Mouse (Mus musculus): ENCODE results near the gene Uba52. TPM values are rescaled to one million over a fixed set of nuclear protein-coding genes. Genes with fewer than 3 reads are reported as not detected.

Uba52 gene
- polyA plus RNA-seq, 1 experiment from 2014 or later = 951 TPM

DNA sequence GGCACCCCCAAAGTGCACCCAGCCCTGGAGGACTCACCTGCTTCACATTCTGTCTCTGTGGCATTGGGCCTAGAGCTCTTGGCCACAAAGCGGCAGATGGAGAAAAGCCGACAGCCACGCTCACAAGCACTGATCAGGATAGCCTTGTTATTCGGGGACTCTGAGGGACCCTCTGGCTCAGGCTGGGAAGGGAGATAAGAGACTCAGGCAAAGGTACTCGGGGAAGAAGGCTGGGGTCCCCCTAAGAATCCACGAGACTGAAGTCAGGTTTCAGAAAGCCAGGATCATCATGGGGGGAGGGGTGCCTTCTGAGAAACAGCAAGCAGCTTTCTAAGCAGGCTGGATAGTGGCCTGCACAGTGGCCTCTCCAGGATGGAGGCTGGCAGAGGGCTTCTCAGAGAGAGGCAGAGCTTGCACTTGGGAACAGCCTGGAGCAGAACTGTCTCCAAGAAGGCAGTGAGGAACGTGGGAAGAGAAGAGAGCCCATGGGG lies 24.4 kb downstream of the Uba52 start:
- H3K27me3 ChIP-seq (replicated peaks; ENCODE audit: low read depth, poor library complexity, severe bottlenecking) = peaks cover 99% of the 10 kb centered on the region
- DNase-seq (ENCODE audit: low spot score) = no peak
- H3K4me1 ChIP-seq = peaks cover 57% of the 10 kb centered on the region
- WGBS = 51% methylated on average over 7 of the region's 7 CpGs
- H3K36me3 ChIP-seq (replicated peaks) = peaks cover 8% of the 10 kb centered on the region; the same call in 1 of the 2 replicates
- peak overlapping the region; percentile 73 for H3K4me3 ChIP-seq
- peak overlapping the region; percentile 87 for H3K27ac ChIP-seq (replicated peaks)
- H3K9me3 ChIP-seq = no peaks in the 10 kb centered on the region

DNA sequence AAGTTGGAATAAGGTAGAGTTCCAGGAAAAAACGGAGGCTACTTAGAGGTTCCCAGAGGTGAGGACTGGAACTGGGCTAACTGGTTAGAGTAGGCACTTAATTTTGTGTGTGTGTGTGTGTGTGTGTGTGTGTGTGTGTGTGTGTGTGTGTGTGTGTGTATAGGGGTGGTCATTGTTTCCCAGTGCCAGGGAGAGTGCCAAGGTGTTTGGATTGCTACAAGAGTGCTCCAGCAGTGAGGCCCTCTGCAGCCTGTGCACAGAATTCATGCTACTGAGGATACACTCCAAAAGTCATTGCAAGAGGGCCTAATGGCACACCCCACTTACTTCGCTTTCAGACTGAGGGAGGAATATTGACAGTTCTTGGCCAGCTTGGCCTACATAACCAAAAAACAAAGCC lies 27.7 kb downstream of the Uba52 start:
- H3K36me3 ChIP-seq (replicated peaks) = peaks cover 8% of the 10 kb centered on the region; the same call in 1 of the 2 replicates
- no peaks in the 10 kb centered on the region for H3K9me3 ChIP-seq
- DNase-seq (ENCODE audit: low spot score) = no peak
- H3K27ac ChIP-seq (replicated peaks) = no peak overlapping the region
- H3K4me1 ChIP-seq = peaks cover 30% of the 10 kb centered on the region
- H3K27me3 ChIP-seq (replicated peaks; ENCODE audit: low read depth, poor library complexity, severe bottlenecking) = peaks cover 83% of the 10 kb centered on the region
- no peak overlapping the region for H3K4me3 ChIP-seq
- WGBS = 62% methylated on average over 2 of the region's 2 CpGs

DNA sequence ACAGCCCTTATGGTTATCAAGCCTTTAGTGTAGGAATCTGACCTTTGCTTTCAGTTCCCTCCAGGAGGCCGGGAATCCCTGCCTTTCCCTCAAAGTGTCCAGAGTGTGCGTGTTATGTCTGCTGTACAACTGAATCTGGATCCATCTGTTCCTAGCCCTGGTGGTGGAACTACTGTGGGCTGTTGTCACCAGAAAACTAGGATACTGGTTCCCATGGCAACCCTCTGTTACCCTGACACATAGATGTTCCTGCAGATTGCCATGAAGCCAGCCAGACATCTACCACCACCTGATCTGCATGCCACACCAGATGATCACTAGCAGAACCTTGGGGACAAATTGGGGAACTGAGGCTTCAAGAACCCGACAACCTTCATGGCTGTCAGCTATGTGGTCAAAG lies 28.7 kb downstream of the Uba52 start:
- H3K4me1 ChIP-seq = peaks cover 30% of the 10 kb centered on the region
- H3K9me3 ChIP-seq = no peaks in the 10 kb centered on the region
- WGBS = 77% methylated on average over 3 of the region's 3 CpGs
- DNase-seq (ENCODE audit: low spot score) = no peak
- no peak overlapping the region for H3K27ac ChIP-seq (replicated peaks)
- peaks cover 79% of the 10 kb centered on the region for H3K27me3 ChIP-seq (replicated peaks; ENCODE audit: low read depth, poor library complexity, severe bottlenecking)
- peaks cover 8% of the 10 kb centered on the region; the same call in 1 of the 2 replicates for H3K36me3 ChIP-seq (replicated peaks)
- no peak overlapping the region for H3K4me3 ChIP-seq

DNA sequence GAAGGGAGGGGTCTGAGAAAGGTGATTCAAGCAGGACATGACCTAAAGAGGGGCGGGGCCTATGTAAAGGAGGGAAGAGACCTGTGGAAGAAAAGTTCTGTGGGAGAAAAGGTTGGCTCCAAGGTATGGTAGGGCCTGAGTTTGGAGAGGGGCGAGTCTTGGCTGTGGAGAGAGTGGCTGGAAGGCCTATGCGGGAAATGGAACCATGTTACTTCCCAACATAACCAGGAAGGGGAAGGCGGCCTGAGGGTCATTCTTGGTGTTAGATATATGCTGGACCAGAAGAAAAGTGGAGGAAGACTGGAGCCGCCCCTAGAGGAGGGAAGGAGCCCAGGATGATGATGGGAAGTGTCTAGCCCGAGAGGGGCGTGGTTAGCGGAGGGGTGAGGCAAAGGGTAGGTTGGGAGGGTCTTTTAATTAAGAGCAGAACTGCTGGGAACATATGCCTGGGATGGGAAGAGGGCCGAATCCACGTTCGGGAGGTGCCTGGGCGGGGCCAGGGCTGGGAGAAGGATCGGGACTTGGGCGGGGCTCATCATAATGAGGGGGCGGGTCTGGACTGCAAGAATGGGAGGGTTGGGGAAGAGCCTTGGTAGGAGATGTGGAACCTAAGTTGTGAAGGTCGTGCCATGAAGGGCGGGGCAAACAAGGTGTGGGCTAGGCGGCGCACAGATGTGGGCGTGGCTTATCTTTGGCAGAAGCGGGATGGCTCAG lies 33.2 kb downstream of the Uba52 start:
- Histone ChIP-seq H3K27me3 (replicated peaks; ENCODE audit: low read depth, poor library complexity, severe bottlenecking) (peaks cover 35% of the 10 kb centered on the region), H3K9me3 (no peaks in the 10 kb centered on the region), H3K4me1 (peaks cover 36% of the 10 kb centered on the region), H3K27ac (replicated peaks) (peak overlapping the region; percentile 94), H3K36me3 (replicated peaks) (peaks cover 7% of the 10 kb centered on the region), H3K4me3 (peak overlapping the region; percentile 95)
- WGBS = under 1% methylated on average over 21 of the region's 21 CpGs
- peak; percentile 85 for DNase-seq (ENCODE audit: low spot score)

DNA sequence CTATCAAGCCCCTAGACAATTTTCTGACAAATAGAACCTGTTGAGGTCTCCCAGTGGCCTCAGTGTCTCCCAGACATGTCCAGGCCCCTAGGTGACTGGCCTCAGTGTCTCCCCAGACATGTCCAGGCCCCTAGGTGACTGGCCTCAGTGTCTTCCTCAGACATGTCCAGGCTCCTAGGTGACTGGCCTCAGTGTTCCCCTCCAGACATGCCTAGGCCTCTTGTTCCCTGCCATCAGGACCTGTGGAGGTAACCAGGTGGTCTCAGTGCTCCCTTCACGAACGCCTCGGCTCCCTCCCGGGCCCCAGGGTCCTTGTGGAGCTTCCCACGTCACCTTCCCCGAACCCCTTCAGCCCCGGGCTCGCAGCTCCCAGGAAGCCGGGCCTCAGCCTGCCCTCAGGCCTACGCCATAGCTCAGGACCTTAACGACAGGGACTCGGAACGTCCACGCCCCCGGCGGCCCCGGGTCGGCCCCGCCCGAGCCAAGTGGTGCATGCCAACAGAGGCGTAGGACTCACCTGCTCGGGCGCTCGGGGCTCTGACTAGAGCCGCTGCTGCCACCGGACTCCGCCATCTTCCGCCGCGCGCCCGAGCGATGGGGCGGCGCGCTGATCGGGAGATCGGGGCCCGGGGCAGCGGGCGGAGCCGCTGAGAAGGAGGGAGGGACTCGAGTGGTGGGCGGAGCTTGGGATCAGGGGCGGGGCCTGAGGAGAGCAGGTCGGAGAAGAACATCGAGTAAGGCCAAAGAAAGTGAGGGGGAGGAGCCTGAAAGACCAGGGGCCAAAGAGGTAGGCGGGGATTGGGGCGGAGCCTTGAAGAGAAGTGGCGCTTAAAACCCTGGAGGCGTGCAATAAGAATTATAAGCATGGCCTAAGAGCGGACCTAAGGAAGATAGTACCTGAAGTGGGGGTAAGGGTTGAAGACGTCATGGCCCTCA lies 34.0 kb downstream of the Uba52 start, which contains the start of gene Klhl26:
Gene Klhl26, minus strand, starts transcription at position 636 of the 936 bp plus-strand sequence.
- H3K27me3 ChIP-seq (replicated peaks; ENCODE audit: low read depth, poor library complexity, severe bottlenecking) = peaks cover 27% of the 10 kb centered on the region
- peaks cover 36% of the 10 kb centered on the region for H3K4me1 ChIP-seq
- H3K4me3 ChIP-seq = peak within 1 kb of the TSS; percentile 95
- WGBS = under 1% methylated on average over 53 of the region's 53 CpGs
- H3K27ac ChIP-seq (replicated peaks) = peak within 1 kb of the TSS; percentile 94
- no peaks in the 10 kb centered on the region for H3K9me3 ChIP-seq
- DNase-seq (ENCODE audit: low spot score) = peak; percentile 97
- H3K36me3 ChIP-seq (replicated peaks) = peaks cover 7% of the 10 kb centered on the region

DNA sequence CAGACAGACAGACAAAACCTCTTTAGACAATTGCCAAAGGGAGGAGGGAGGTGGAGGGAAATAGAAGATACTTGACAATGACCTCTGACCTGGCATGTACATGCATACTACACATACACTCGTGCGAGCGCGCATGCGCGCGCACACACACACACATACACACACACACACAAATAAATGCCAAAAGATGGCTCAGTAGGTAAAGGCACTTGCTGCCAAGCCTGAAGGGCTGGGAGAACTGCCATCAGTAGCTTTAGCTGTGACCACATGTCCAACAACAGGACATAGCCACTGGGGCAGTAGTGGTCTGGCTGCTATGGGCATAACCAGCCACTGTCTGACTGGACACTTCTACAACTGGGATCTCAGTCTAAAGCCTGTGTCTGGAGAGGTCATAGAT lies 38.7 kb downstream of the Uba52 start:
- no peak for DNase-seq (ENCODE audit: low spot score)
- WGBS = 94% methylated on average over 7 of the region's 7 CpGs
- H3K4me3 ChIP-seq = no peak overlapping the region

DNA sequence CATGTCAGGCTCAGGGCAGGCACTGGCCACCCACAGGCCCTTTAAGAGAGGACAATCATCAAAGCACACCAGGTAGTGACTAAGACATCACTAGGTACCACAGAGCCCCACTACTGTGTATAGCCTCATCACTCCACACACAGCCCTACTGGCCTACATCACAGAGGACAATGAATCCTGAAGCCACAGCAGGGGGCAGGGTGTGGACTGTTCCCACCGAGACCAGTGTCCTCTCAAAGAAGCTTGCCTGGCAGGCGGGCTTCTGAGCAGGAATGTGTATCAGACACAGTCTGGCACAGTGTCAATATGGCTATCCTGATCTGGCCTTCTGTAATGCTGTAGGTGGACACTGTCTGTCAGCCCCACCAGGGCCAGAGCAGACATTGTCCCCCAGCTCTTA lies 40.7 kb downstream of the Uba52 start:
- H3K36me3 ChIP-seq (replicated peaks) = peaks cover 32% of the 10 kb centered on the region
- H3K9me3 ChIP-seq = no peaks in the 10 kb centered on the region
- H3K27me3 ChIP-seq (replicated peaks; ENCODE audit: low read depth, poor library complexity, severe bottlenecking) = no peaks in the 10 kb centered on the region
- 70% methylated on average over 2 of the region's 2 CpGs for WGBS
- H3K4me3 ChIP-seq = no peak overlapping the region
- DNase-seq (ENCODE audit: low spot score) = no peak
- H3K4me1 ChIP-seq = peaks cover 34% of the 10 kb centered on the region
- H3K27ac ChIP-seq (replicated peaks) = no peak overlapping the region

More for the DNA sequence above, 38.7 kb downstream of the Uba52 start:
- H3K36me3 ChIP-seq (replicated peaks) = peaks cover 23% of the 10 kb centered on the region
- no peaks in the 10 kb centered on the region for H3K27me3 ChIP-seq (replicated peaks; ENCODE audit: low read depth, poor library complexity, severe bottlenecking)
- no peak overlapping the region for H3K27ac ChIP-seq (replicated peaks)
- H3K4me1 ChIP-seq = peaks cover 45% of the 10 kb centered on the region
- H3K9me3 ChIP-seq = no peaks in the 10 kb centered on the region

DNA sequence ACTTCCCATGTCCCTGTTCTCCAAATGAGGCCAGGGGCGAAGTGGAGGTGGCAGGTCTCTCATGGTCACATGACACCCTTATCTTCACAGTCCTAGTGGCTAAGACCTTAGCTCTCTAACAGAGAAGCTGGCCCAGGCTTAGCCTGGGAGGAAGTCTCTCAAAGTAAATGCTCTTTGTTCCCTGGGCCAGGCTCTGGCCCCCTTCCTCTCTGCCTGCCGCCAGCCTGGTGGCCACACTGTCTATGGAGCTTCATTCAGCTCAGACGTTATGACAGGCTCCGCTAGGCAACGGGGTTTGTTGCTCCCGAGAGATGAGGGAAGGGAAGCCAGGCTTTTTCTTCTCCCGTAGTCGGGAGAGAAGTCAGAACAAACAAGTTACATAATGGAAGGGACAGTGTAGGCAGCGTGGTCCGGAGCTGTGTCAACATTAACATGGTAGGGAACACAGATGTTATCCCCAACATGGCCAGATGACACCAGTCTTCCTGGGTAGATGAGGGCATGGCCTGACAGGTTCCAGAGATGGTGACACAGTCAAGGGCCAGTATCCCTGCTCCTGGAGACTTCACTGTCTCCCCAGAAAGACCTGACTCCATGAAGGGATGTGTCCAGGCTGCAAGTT lies 41.2 kb downstream of the Uba52 start:
- Histone ChIP-seq H3K4me1 (peaks cover 35% of the 10 kb centered on the region), H3K9me3 (no peaks in the 10 kb centered on the region), H3K27ac (replicated peaks) (peak overlapping the region; percentile 31; the same call in 1 of the 2 replicates), H3K4me3 (no peak overlapping the region), H3K36me3 (replicated peaks) (peaks cover 30% of the 10 kb centered on the region), H3K27me3 (replicated peaks; ENCODE audit: low read depth, poor library complexity, severe bottlenecking) (no peaks in the 10 kb centered on the region)
- WGBS = 67% methylated on average over 10 of the region's 10 CpGs
- DNase-seq (ENCODE audit: low spot score) = no peak

DNA sequence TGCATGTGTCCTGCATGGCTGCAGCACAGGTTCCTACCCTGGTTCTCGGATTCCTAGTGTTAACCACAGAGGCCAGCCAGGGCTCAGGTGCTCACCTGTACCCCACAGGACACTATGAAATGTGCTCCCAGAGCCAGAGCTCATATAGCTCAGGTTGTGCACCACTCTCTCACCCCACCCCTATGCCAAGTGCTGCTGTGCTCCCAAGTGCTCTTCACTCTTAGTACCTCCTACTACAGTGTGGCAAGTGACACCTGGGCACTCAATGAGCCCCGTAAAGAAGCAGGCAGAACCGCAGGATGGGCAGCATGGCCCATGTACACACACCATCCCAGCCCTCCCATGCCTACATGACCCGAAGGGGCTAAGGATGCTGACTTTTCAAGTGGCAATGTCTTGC lies 41.9 kb downstream of the Uba52 start:
- 91% methylated on average over 4 of the region's 4 CpGs for WGBS
- H3K36me3 ChIP-seq (replicated peaks) = peaks cover 34% of the 10 kb centered on the region
- no peaks in the 10 kb centered on the region for H3K27me3 ChIP-seq (replicated peaks; ENCODE audit: low read depth, poor library complexity, severe bottlenecking)
- H3K27ac ChIP-seq (replicated peaks) = no peak overlapping the region
- no peak overlapping the region for H3K4me3 ChIP-seq
- DNase-seq (ENCODE audit: low spot score) = no peak
- no peaks in the 10 kb centered on the region for H3K9me3 ChIP-seq
- H3K4me1 ChIP-seq = peaks cover 42% of the 10 kb centered on the region

DNA sequence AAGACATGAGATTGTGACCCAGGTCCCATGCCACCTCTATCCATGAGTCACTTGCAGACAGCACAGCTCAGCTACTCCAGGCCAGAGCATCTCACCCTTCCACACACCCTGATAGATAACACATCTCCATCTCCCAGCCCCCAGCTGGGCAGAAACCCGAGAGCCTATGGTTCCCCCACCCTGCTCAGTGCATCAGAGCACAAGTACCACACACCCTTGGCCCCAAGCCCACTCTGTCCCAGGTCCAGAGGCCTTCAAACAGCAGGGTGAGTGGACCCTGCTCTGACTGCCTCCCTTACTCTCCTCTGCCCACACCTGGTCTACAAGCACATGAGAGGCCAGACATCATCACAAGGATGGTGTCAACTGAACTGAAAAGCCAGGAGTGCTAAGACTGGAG lies 42.7 kb downstream of the Uba52 start:
- no peak for DNase-seq (ENCODE audit: low spot score)
- no peaks in the 10 kb centered on the region for H3K27me3 ChIP-seq (replicated peaks; ENCODE audit: low read depth, poor library complexity, severe bottlenecking)
- no peaks in the 10 kb centered on the region for H3K9me3 ChIP-seq
- H3K36me3 ChIP-seq (replicated peaks) = peaks cover 34% of the 10 kb centered on the region
- no peak overlapping the region for H3K4me3 ChIP-seq
- WGBS = 80% methylated on average over 1 of the region's 1 CpGs
- H3K4me1 ChIP-seq = peaks cover 47% of the 10 kb centered on the region
- no peak overlapping the region for H3K27ac ChIP-seq (replicated peaks)

DNA sequence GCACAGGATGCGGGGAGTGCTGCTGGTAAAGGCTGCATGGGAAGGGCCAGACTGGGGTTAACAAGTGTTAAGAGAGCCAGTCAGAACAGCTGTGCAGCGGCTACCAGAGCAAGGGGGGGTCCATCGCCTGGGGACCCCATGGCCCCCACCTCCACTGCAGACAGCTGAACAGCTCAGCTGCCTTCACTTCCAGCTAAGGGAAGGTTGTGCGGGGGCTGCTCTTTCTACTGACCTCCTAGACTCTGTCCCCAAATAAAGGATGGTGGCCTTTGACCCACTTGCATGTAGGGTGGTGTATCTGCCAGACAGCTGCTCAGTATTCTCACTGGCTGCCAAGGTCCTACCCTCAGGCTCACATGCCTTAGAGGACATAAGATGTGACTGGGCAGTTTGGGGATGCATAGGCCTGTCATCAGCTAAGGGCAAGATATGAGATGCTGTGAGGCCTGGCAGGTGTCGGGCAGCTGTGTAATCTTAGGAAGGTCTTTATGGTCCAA lies 43.3 kb downstream of the Uba52 start:
- peaks cover 47% of the 10 kb centered on the region for H3K4me1 ChIP-seq
- no peaks in the 10 kb centered on the region for H3K9me3 ChIP-seq
- peak overlapping the region; percentile 21; the same call in 1 of the 2 replicates for H3K27ac ChIP-seq (replicated peaks)
- H3K4me3 ChIP-seq = no peak overlapping the region
- no peaks in the 10 kb centered on the region for H3K27me3 ChIP-seq (replicated peaks; ENCODE audit: low read depth, poor library complexity, severe bottlenecking)
- DNase-seq (ENCODE audit: low spot score) = no peak
- WGBS = 67% methylated on average over 5 of the region's 5 CpGs
- peaks cover 34% of the 10 kb centered on the region for H3K36me3 ChIP-seq (replicated peaks)

DNA sequence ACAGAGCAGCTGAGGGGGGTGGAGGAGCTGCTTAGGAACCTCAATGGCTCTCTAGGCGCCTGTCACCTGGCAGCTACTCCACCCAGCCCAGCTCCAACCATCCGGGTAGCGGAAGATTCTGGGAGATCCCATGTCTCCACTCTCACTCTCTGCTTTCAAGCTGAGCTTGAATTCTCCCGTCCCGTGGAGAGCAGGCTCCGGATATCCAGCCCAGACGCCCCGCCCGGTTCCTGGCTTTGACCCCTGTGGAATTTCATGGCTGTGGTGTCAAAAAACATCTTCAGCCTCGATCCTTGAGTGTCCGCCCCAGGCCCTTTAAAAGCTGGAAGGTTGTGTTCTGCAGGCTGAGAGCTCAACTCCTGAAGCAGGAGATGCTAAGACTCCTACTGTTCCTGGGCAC lies 43.8 kb downstream of the Uba52 start:
- no peak for DNase-seq (ENCODE audit: low spot score)
- no peaks in the 10 kb centered on the region for H3K9me3 ChIP-seq
- no peak overlapping the region for H3K4me3 ChIP-seq
- peak overlapping the region; percentile 21; the same call in 1 of the 2 replicates for H3K27ac ChIP-seq (replicated peaks)
- 68% methylated on average over 11 of the region's 11 CpGs for WGBS
- no peaks in the 10 kb centered on the region for H3K27me3 ChIP-seq (replicated peaks; ENCODE audit: low read depth, poor library complexity, severe bottlenecking)
- H3K4me1 ChIP-seq = peaks cover 48% of the 10 kb centered on the region
- peaks cover 34% of the 10 kb centered on the region for H3K36me3 ChIP-seq (replicated peaks)
